Mouse (Mus musculus): ENCODE measurements around the gene Ift20.
A peak's percentile ranks its signal among the peaks of the same experiment; 100 is the strongest.
"Not testable (repeated sequence)": the region's sequence is repeated elsewhere in the genome, so short reads cannot be mapped to it uniquely, and the experiment has no call there.

Gene Ift20

DNA sequence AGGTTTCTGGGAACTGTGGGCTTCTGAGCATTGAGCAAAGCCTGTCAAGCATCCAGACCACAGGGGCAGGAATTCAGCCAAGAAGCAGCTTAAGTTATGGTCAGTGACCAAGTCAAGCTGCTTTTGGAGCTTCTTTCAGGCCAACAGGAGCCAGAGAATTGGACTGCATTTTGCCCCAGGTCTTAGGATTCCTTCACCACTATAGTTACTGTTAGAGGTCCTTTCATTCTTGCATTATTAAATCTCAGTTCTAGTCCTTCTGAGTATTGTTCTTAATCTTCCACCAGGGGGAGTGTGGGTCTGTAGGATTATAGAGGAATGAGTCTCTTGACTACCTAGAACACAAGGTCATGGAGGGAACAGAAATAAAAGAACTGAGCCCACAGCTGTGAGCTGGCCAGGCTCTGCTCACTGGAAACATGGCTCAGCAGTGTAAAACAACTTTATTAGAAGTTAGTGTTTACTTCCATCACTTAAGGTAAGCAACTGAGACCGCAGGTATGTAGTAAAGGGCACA is 13.6 kb upstream of the Ift20 start:
- DNase-seq (ENCODE audit: low read depth, low spot score), result no peak

DNA sequence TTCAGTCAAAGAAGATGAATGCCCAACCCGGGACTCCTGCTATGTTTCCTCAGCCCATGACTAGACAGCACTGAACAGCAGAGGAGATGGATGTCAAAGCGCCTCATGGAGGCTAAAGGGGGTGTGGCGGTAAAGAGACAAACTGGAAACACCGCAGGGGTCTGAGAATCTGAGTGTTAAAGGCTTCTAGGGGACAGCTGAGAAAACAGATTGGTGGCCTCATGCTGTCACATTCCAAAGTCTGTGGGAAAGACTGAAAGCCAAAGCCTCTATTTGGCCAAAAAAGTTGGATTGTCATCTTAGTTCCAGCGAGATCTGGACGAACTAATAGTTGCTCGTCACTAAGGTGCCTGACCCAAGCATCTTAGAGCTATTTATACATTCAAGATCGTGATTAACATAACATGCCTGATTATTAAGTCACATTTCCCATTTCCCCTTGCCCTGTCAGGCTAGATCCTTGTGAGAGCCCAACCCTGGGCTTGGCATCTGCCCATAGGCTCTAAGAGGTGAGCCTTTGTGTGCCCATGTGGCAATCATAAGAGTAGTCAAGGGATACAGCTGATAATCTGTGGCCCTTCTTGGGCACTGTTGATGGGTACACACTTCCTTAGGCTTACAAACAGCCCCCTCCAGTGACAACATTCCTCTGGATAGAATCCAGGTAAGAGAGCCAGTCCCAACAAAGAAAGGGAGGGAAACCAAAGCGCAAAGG is 12.8 kb upstream of the Ift20 start:
- DNase-seq (ENCODE audit: low read depth, low spot score), result peak; percentile 66

DNA sequence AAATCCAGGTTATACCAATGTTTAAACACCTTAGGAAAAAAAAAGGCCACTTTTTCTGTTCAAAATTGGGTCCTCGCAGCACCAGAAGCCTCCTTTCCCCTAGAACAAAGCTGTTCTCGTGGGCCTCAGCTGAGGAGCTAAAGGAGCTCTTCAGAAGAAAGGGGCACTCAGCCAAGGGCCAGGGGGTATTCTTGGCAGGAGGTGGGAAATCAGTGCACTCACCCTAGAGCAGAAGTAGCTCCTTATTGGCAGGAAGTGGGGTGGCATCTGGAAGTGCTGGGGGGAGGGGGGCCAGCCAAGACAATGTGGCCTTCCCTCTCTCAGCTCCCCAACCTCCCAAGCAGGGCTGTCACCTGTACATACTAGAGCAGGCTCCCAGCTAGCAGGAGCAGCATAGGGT is 11.3 kb upstream of the Ift20 start:
- no peak for DNase-seq (ENCODE audit: low read depth, low spot score)

DNA sequence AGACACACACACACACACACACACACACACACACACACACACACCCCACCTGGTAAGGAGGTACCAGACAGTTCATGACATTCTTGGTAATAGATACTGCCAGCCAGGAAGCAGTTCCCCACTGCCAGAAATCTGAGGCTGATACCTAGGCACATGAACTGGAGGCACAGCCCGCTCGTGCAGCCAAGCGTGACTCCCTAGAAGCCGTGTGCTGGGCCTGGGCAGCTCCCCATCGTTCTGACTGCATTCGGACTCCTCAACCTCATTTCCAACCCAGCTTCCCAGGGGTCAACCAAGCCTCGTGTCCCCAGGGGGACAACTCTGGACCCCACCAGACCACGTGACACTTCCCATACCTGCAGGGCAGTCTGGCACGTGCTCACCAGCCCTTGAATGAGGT is 7.4 kb upstream of the Ift20 start:
- no peak for DNase-seq (ENCODE audit: low read depth, low spot score)

DNA sequence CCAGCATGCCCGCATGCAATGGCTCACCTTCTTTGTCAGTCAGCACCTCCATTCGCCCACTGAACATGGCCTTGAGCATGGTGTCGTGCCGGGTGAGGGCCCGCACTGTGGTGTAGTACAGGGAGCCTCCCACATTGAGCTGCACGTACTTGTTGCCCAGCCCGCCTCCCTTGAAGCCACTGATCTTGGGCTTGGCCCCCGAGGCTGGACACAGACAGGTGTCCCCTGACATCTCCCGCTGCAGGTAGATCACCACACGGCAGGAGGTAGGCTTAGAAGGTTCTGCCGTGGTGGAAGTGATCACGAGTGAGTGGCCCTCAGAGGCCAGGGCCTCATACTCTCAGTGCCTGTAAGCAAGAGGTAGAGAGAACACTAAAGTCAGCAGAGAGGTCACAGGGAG is 6.2 kb upstream of the Ift20 start:
- no peak for DNase-seq (ENCODE audit: low read depth, low spot score)

DNA sequence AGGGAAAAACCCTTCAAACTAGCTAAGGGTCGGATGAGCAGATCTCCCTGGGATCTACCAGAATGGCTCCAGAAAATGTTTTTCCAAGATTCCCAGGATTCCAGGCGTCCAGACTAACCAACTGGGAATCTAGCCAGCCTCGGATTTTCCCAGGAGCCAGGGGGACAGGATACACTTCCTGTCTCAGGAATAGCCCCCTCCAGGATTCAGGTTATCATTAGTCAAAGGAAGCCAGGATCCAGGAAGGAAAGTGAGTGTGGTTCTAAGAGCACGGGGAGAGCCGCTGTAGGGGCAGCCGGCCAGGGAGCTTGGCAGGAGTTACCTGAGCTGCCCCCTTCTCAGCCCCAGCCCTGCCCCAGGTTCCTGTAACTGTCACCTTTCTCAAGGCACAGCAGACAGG is 5.1 kb upstream of the Ift20 start:
- no peak for DNase-seq (ENCODE audit: low read depth, low spot score)

GRCm38 (mm10) chr11:78531515-78531914 is 4.6 kb upstream of the Ift20 start:
- DNase-seq (ENCODE audit: low read depth, low spot score), result not testable (repeated sequence)

DNA sequence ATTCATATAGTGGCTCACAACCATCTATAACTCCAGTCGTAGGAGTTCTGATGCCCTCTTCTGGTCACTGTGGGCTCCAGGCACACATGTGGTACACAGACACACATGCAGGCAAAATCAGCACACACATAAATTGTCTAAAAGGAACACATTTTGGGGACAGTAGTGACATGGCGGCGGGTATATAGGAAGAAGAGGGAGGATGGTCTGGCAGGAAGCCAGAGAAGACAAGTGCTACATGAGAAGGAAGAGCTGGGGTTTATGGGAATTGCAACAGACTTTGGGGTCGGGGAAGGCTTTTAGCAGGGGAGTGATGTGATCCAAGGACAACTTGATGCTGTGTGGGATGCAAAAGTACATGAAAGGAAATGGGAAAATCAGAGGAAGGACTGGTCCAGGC is 1.6 kb upstream of the Ift20 start:
- no peak for DNase-seq (ENCODE audit: low read depth, low spot score)

GRCm38 (mm10) chr11:78535376-78536079 is 633 bp upstream of the Ift20 start:
- DNase-seq (ENCODE audit: low read depth, low spot score), result peak; percentile 56

DNA sequence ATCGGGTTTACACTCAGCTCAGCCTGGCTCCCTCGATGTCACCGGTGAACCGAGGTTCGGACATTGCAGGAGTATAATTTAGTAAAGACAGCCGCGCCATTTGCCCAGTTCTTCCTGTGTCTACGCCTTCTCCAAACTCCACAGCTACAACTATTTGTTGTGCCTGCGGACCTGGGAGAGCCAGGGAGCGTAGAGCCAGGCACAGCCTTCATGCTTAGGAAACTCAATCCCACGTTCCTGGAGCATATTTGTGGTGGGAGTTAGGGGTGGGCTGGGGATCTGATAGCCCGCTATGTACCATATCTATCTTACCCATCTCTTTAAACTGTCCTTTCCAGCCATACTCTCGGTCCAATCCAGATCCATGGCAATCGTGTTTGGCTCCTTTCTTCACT is 526 bp downstream of the Ift20 start:
- no peak for DNase-seq (ENCODE audit: low read depth, low spot score)

DNA sequence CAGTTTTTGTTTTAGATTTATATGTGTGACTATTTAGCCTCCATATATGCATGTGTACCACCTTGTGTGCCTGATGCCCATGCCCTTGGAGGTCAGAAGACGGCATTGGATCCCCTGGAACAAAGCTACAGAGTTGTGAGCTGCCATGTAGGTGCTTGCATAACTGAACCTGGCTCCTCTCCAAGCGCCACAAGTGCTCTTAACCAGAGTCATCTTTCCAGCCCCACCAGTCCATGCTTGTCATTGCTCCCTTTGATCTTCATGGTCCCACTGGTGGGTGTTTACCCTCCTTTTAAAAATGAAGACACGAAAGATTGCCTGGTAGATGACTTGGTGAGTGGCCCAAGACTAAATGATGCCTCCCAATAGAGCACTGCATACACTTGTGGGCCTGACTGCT is 4.2 kb downstream of the Ift20 start:
- no peak for DNase-seq (ENCODE audit: low read depth, low spot score)

GRCm38 (mm10) chr11:78544449-78545111 is 8.4 kb downstream of the Ift20 start:
- DNase-seq (ENCODE audit: low read depth, low spot score), result no peak

DNA sequence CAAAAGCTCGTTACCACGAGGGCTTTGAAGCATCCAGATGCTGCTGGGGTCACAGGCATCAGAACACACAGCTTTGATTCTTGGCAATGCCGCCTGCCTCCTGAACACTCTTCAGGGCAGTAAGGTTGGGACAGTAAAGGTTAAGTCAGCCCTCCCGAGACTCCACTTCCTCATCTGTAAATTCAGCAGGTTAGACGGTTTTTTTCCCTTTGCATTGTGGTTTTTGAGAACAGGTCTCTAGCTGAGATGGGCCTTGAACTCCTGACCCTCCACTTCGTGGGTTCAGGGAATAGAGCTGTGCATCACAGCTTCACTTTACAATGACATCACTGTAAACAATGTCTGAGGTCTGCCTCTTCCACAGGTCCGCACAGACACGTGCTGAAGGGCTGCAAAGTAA is 9.0 kb downstream of the Ift20 start:
- no peak for DNase-seq (ENCODE audit: low read depth, low spot score)

DNA sequence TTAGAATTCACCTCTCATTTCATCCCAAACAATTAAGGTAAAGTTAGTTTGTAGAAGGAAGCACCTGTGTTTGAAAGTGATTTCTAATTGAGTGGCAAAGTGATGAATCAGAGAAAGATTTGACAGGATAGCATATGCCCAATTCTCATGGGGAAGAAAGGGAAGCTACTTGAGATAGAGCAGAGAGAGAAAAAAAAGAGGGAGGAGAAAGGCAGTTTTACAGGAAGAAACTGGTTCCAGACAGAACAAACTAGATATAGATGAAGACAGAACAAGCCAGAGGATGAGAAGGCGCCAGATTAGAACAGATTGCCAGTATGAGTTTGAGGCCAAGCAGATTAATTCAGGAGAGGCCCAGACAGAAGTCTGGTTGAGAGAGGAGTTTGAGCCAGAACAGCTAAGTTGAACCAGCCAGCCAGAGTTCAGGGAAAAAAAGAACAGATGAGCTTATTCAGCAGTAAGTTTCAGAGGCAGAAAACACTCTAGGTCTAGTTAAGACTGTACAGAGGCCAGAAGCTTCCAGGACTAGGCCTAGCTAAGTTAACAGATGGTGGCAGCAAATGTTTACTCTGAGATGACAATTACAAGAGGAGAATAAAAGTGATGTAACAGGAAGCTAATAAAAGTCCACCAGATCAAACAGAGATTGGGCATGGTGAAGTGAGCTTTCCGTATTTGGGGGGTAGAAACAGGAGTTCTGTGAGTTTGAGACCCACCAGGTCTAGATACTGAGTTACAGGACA is 11.7 kb downstream of the Ift20 start:
- DNase-seq (ENCODE audit: low read depth, low spot score), result no peak

GRCm38 (mm10) chr11:78549491-78549987 is 13.4 kb downstream of the Ift20 start:
- DNase-seq (ENCODE audit: low read depth, low spot score), result no peak

DNA sequence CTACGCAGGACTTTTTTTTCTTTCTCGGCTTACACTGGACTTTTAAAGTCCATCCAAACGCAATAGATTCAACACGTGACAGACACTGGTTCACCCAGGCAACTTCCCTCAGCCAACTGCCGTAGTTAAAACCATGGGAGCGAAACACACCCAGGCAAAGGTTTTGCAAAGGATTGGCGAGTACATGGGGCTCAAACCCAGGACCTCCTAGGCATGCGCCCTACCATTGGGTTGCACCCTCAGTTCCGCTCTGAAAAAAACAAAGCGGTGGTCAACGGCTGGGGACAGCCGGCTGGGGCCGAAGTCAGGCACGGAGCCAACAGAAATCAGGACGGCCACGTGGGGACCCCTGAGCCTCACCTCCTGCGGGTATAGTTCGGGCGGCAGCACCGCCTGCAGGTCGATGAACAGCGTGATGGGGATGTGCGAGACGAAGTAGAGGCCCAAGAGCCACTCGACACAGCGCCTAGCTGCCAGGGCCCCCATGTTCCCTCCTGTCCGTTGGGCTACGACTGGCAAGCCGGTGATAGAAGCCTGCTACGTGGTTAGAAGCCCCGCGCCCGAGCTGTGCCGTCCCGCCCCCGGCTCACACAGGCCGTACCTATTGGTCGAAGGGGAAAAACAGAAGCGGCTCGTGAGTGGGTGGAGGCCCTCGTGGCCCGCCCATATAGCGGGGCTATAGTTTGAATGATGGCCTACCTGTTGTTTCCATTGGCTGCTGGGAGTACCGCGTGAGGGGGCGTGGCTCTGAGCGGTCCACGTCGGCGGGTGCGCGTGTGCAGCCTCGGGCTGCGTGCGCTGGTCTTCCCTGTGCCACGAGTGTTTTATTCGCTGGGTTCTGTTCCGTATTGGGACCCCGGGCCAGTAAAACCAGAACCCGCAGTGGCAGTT is 14.3 kb downstream of the Ift20 start, which contains the start of gene Tmem97:
Tmem97 (minus strand) TSS at position 610 of the 891 bp plus-strand sequence.
- peak; percentile 96 for DNase-seq (ENCODE audit: low read depth, low spot score)

DNA sequence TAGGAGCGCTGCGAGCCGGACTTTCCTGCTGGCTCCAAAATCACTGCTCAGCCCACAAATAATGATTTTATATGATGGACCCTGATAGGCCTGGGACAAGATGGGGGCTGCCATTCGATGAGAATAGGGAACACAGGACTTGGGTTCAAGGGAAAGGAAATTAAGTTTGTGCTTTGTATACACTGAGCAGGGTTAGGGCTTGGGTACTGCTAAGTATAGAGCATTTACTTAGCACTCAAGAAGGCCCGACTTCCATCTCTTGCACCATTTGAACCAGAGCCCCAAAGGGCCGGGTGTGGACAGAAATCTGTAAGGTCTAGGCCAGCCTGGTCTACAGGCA is 14.9 kb downstream of the Ift20 start:
- no peak for DNase-seq (ENCODE audit: low read depth, low spot score)

DNA sequence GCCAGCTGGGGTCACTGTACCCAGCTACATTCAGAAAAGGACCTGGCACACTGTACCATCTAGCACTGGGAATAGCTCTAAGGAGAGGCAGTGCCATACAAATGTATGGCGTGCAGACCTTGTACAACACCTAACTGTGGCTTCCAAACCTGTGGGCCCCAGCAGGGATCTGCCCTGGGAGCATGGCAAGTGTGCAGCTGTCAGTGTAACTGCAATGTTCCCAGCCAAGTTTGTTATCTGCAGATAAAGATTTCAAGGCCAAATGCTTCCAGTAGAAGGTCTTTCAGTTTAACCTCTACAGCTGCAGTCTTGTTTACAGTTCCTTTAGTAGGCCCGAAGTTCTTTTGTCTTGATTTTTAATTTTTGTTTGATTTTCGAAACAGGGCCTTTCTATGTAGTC is 19.5 kb downstream of the Ift20 start:
- DNase-seq (ENCODE audit: low read depth, low spot score), result no peak

GRCm38 (mm10) chr11:78556070-78556469 is 19.9 kb downstream of the Ift20 start:
- DNase-seq (ENCODE audit: low read depth, low spot score), result no peak

- DNase-seq (ENCODE audit: low read depth, low spot score), result no peak
These were observed 21.1 kb downstream of the Ift20 start for GRCm38 (mm10) chr11:78557241-78557640.

DNA sequence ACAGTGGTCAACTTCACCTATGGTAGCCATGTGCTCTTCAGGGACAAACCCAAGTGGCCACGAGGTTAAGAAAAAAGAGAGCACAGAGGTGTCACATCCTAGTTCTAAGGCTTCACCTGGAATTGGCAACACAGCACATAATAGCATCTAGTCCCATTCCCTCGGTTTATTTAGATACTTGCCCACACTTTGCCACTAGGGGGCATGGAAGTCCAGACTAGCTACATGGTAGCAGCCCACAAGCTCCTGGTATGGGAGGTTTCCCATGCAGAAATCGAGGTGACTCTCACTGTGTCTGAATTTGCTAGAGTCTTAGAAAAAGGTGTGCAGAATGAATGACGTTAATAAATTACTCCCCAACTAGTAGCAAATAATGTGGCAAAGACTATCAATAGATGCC is 24.3 kb downstream of the Ift20 start:
- peak; percentile 79 for DNase-seq (ENCODE audit: low read depth, low spot score)

Measured in mesoderm, embryonic 11.5 days (tissue).